Mouse (Mus musculus): ENCODE measurements around the gene Dpp9. TPM values are rescaled to one million over a fixed set of nuclear protein-coding genes. Genes with fewer than 3 reads are reported as not detected.

Dpp9 gene
- polyA plus RNA-seq, 1 experiment from 2014 or later, result 26.2 TPM

GRCm38 (mm10) chr17:56206276-56206884 is 12.3 kb downstream of the Dpp9 start:
- ATAC-seq (ENCODE audit: low FRiP score), result no peak
- WGBS, result 90% methylated on average over 10 of the region's 10 CpGs

GRCm38 (mm10) chr17:56203729-56204128 is 15.0 kb downstream of the Dpp9 start:
- Histone ChIP-seq H3K36me3 (ENCODE audit: control insufficient read depth, insufficient read depth, low read length) (peaks cover 17% of the 10 kb centered on the region; the same call in 1 of the 2 replicates), H3K4me1 (replicated peaks; ENCODE audit: control insufficient read depth, insufficient read depth, low read length) (no peaks in the 10 kb centered on the region), H3K4me2 (replicated peaks; ENCODE audit: low read depth, low read length) (no peak overlapping the region), H3K27me3 (ENCODE audit: control insufficient read depth, insufficient read depth, low read length) (no peaks in the 10 kb centered on the region), H3K27ac (ENCODE audit: low read depth, low read length) (no peak overlapping the region), H3K4me3 (ENCODE audit: low read depth, low read length) (no peak overlapping the region), H3K9ac (ENCODE audit: low read depth, low read length) (no peak overlapping the region), H3K9me3 (ENCODE audit: control insufficient read depth, low read length) (no peaks in the 10 kb centered on the region)
- DNase-seq (ENCODE audit: low spot score) (no peak), ATAC-seq (ENCODE audit: low FRiP score) (no peak)
- 64% methylated on average over 3 of the region's 3 CpGs for WGBS

More at GRCm38 (mm10) chr17:56206276-56206884, 12.3 kb downstream of the Dpp9 start:
- Histone ChIP-seq H3K27ac (ENCODE audit: low read depth, low read length) (no peak overlapping the region), H3K36me3 (ENCODE audit: control insufficient read depth, insufficient read depth, low read length) (peaks cover 23% of the 10 kb centered on the region; the same call in 1 of the 2 replicates), H3K9ac (ENCODE audit: low read depth, low read length) (no peak overlapping the region), H3K9me3 (ENCODE audit: control insufficient read depth, low read length) (no peaks in the 10 kb centered on the region), H3K4me3 (ENCODE audit: low read depth, low read length) (no peak overlapping the region), H3K4me1 (replicated peaks; ENCODE audit: control insufficient read depth, insufficient read depth, low read length) (no peaks in the 10 kb centered on the region), H3K27me3 (ENCODE audit: control insufficient read depth, insufficient read depth, low read length) (no peaks in the 10 kb centered on the region), H3K4me2 (replicated peaks; ENCODE audit: low read depth, low read length) (no peak overlapping the region)
- no peak for DNase-seq (ENCODE audit: low spot score)

- no peak for ATAC-seq (ENCODE audit: low FRiP score)
- WGBS, result 95% methylated on average over 8 of the region's 8 CpGs
- Histone ChIP-seq H3K27ac (ENCODE audit: low read depth, low read length) (no peak overlapping the region), H3K9ac (ENCODE audit: low read depth, low read length) (no peak overlapping the region), H3K4me1 (replicated peaks; ENCODE audit: control insufficient read depth, insufficient read depth, low read length) (no peaks in the 10 kb centered on the region), H3K36me3 (ENCODE audit: control insufficient read depth, insufficient read depth, low read length) (peaks cover 24% of the 10 kb centered on the region), H3K9me3 (ENCODE audit: control insufficient read depth, low read length) (no peaks in the 10 kb centered on the region), H3K4me2 (replicated peaks; ENCODE audit: low read depth, low read length) (no peak overlapping the region), H3K27me3 (ENCODE audit: control insufficient read depth, insufficient read depth, low read length) (no peaks in the 10 kb centered on the region), H3K4me3 (ENCODE audit: low read depth, low read length) (no peak overlapping the region)
- no peak for DNase-seq (ENCODE audit: low spot score)
Measured at GRCm38 (mm10) chr17:56202476-56202875, 16.2 kb downstream of the Dpp9 start.

GRCm38 (mm10) chr17:56201642-56202041 is 17.1 kb downstream of the Dpp9 start:
- H3K4me3 ChIP-seq (ENCODE audit: low read depth, low read length), result no peak overlapping the region
- H3K9me3 ChIP-seq (ENCODE audit: control insufficient read depth, low read length), result no peaks in the 10 kb centered on the region
- 65% methylated on average over 3 of the region's 3 CpGs for WGBS
- H3K4me2 ChIP-seq (replicated peaks; ENCODE audit: low read depth, low read length), result no peak overlapping the region
- peaks cover 30% of the 10 kb centered on the region for H3K36me3 ChIP-seq (ENCODE audit: control insufficient read depth, insufficient read depth, low read length)
- H3K27me3 ChIP-seq (ENCODE audit: control insufficient read depth, insufficient read depth, low read length), result no peaks in the 10 kb centered on the region
- H3K9ac ChIP-seq (ENCODE audit: low read depth, low read length), result no peak overlapping the region
- no peak overlapping the region for H3K27ac ChIP-seq (ENCODE audit: low read depth, low read length)
- DNase-seq (ENCODE audit: low spot score) (no peak), ATAC-seq (ENCODE audit: low FRiP score) (no peak)
- no peaks in the 10 kb centered on the region for H3K4me1 ChIP-seq (replicated peaks; ENCODE audit: control insufficient read depth, insufficient read depth, low read length)

- no peak for ATAC-seq (ENCODE audit: low FRiP score)
- no peaks in the 10 kb centered on the region for H3K4me1 ChIP-seq (replicated peaks; ENCODE audit: control insufficient read depth, insufficient read depth, low read length)
- peaks cover 30% of the 10 kb centered on the region for H3K36me3 ChIP-seq (ENCODE audit: control insufficient read depth, insufficient read depth, low read length)
- H3K4me3 ChIP-seq (ENCODE audit: low read depth, low read length), result no peak overlapping the region
- H3K9ac ChIP-seq (ENCODE audit: low read depth, low read length), result no peak overlapping the region
- no peak overlapping the region for H3K4me2 ChIP-seq (replicated peaks; ENCODE audit: low read depth, low read length)
- peak; percentile 19 for DNase-seq (ENCODE audit: low spot score)
- no peaks in the 10 kb centered on the region for H3K27me3 ChIP-seq (ENCODE audit: control insufficient read depth, insufficient read depth, low read length)
- H3K9me3 ChIP-seq (ENCODE audit: control insufficient read depth, low read length), result no peaks in the 10 kb centered on the region
- no peak overlapping the region for H3K27ac ChIP-seq (ENCODE audit: low read depth, low read length)
- WGBS, result 86% methylated on average over 9 of the region's 9 CpGs
Measured at GRCm38 (mm10) chr17:56200586-56200985, 18.1 kb downstream of the Dpp9 start.

GRCm38 (mm10) chr17:56196860-56197259 is 21.8 kb downstream of the Dpp9 start:
- H3K9ac ChIP-seq (ENCODE audit: low read depth, low read length), result no peak overlapping the region
- no peaks in the 10 kb centered on the region for H3K9me3 ChIP-seq (ENCODE audit: control insufficient read depth, low read length)
- H3K27me3 ChIP-seq (ENCODE audit: control insufficient read depth, insufficient read depth, low read length), result no peaks in the 10 kb centered on the region
- DNase-seq (ENCODE audit: low spot score), result peak; percentile 34
- H3K4me1 ChIP-seq (replicated peaks; ENCODE audit: control insufficient read depth, insufficient read depth, low read length), result no peaks in the 10 kb centered on the region
- H3K4me2 ChIP-seq (replicated peaks; ENCODE audit: low read depth, low read length), result no peak overlapping the region
- H3K4me3 ChIP-seq (ENCODE audit: low read depth, low read length), result no peak overlapping the region
- H3K27ac ChIP-seq (ENCODE audit: low read depth, low read length), result no peak overlapping the region
- peaks cover 17% of the 10 kb centered on the region for H3K36me3 ChIP-seq (ENCODE audit: control insufficient read depth, insufficient read depth, low read length)
- WGBS, result 74% methylated on average over 2 of the region's 2 CpGs
- ATAC-seq (ENCODE audit: low FRiP score), result no peak

GRCm38 (mm10) chr17:56194765-56195164 is 23.9 kb downstream of the Dpp9 start:
- Histone ChIP-seq H3K36me3 (ENCODE audit: control insufficient read depth, insufficient read depth, low read length) (peaks cover 17% of the 10 kb centered on the region), H3K4me3 (ENCODE audit: low read depth, low read length) (no peak overlapping the region), H3K4me1 (replicated peaks; ENCODE audit: control insufficient read depth, insufficient read depth, low read length) (no peaks in the 10 kb centered on the region), H3K9ac (ENCODE audit: low read depth, low read length) (no peak overlapping the region), H3K27ac (ENCODE audit: low read depth, low read length) (no peak overlapping the region), H3K9me3 (ENCODE audit: control insufficient read depth, low read length) (no peaks in the 10 kb centered on the region), H3K27me3 (ENCODE audit: control insufficient read depth, insufficient read depth, low read length) (no peaks in the 10 kb centered on the region), H3K4me2 (replicated peaks; ENCODE audit: low read depth, low read length) (no peak overlapping the region)
- no peak for DNase-seq (ENCODE audit: low spot score)
- 93% methylated on average over 13 of the region's 13 CpGs for WGBS
- ATAC-seq (ENCODE audit: low FRiP score), result no peak

GRCm38 (mm10) chr17:56194357-56194756 is 24.3 kb downstream of the Dpp9 start:
- no peak for ATAC-seq (ENCODE audit: low FRiP score)
- DNase-seq (ENCODE audit: low spot score), result no peak
- Histone ChIP-seq H3K36me3 (ENCODE audit: control insufficient read depth, insufficient read depth, low read length) (peaks cover 19% of the 10 kb centered on the region), H3K9me3 (ENCODE audit: control insufficient read depth, low read length) (no peaks in the 10 kb centered on the region), H3K9ac (ENCODE audit: low read depth, low read length) (no peak overlapping the region), H3K4me3 (ENCODE audit: low read depth, low read length) (no peak overlapping the region), H3K4me1 (replicated peaks; ENCODE audit: control insufficient read depth, insufficient read depth, low read length) (no peaks in the 10 kb centered on the region), H3K27ac (ENCODE audit: low read depth, low read length) (no peak overlapping the region), H3K27me3 (ENCODE audit: control insufficient read depth, insufficient read depth, low read length) (no peaks in the 10 kb centered on the region), H3K4me2 (replicated peaks; ENCODE audit: low read depth, low read length) (no peak overlapping the region)
- WGBS, result 93% methylated on average over 12 of the region's 12 CpGs

- Histone ChIP-seq H3K9me3 (ENCODE audit: control insufficient read depth, low read length) (no peaks in the 10 kb centered on the region), H3K4me1 (replicated peaks; ENCODE audit: control insufficient read depth, insufficient read depth, low read length) (no peaks in the 10 kb centered on the region), H3K36me3 (ENCODE audit: control insufficient read depth, insufficient read depth, low read length) (peaks cover 10% of the 10 kb centered on the region), H3K9ac (ENCODE audit: low read depth, low read length) (no peak overlapping the region), H3K4me2 (replicated peaks; ENCODE audit: low read depth, low read length) (no peak overlapping the region), H3K27me3 (ENCODE audit: control insufficient read depth, insufficient read depth, low read length) (no peaks in the 10 kb centered on the region), H3K4me3 (ENCODE audit: low read depth, low read length) (no peak overlapping the region), H3K27ac (ENCODE audit: low read depth, low read length) (no peak overlapping the region)
- DNase-seq (ENCODE audit: low spot score) (no peak), ATAC-seq (ENCODE audit: low FRiP score) (no peak)
- WGBS, result 91% methylated on average over 6 of the region's 6 CpGs
Measured at GRCm38 (mm10) chr17:56191266-56191665, 27.4 kb downstream of the Dpp9 start.
